Mouse (Mus musculus): ENCODE data around the gene Tpp1. TPM values are rescaled to one million over a fixed set of nuclear protein-coding genes. Genes with fewer than 3 reads are reported as not detected.
A peak's percentile ranks its signal among the peaks of the same experiment; 100 is the strongest.
"Not testable (repeated sequence)": the region's sequence is repeated elsewhere in the genome, so short reads cannot be mapped to it uniquely, and the experiment has no call there.

The Tpp1 gene
- total and polyA plus RNA-seq, 3 experiments: 19.1 to 49.1 (median 29.9) TPM

DNA sequence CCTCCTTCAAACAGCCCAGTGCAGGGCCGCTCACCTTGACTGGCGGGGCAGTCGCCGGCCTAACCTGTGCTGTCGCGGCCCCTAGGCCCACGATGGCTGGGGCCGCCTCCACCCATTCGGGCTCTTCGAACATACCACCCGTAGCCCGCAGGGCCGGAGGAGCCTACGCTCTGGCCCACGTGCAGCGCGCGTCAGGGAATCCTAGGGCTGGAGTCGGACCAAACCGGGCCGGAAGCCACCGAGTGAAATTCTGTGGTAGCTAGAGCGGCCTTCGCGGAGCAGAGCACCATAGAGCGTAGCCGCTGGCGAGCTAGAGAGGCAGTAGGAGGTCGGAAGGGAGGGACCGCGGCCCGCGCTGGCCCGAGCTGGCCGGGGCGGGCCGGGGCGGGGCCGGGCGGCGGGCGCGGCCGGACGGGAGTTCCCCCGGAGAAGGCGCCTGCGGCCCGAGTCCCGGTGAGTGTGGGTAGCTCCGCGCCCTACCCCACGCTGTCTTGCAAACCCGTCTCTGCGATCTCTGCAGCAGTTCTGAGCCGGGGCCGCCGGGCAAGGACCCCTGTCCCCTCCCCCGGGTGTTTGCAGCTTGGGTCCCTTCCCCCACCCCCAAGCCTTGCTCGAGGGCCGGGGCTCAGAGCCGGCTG is 15.7 kb downstream of the Tpp1 start, which contains the start of gene Ilk (continued):
- peak; percentile 22; the same call in 1 of the 2 replicates for TF ChIP-seq IRF4 (IDR thresholded peaks at IDR 0.05; ENCODE audit: low read depth, low read length)
- peak; percentile 64 for TF ChIP-seq ETS1 (conservative IDR thresholded peaks at IDR 0.05; ENCODE audit: low read depth, low read length)
- TF ChIP-seq POLR2A (IDR thresholded peaks at IDR 0.05; ENCODE audit: low read depth, low read length): peak; percentile 92
- TF ChIP-seq RCOR1 (conservative IDR thresholded peaks at IDR 0.05; ENCODE audit: low read depth, low read length): no peak
- TF ChIP-seq GABPA (IDR thresholded peaks at IDR 0.05; ENCODE audit: insufficient replicate concordance, low read depth, low read length): peak; percentile 68; the same call in 1 of the 2 replicates
- TF ChIP-seq UBTF (IDR thresholded peaks at IDR 0.05; ENCODE audit: low read depth, low read length): no peak
- no peak for TF ChIP-seq ZKSCAN1 (IDR thresholded peaks at IDR 0.05; ENCODE audit: borderline replicate concordance, low read depth, low read length)
- peak; percentile 93 for TF ChIP-seq SIN3A (IDR thresholded peaks at IDR 0.05; ENCODE audit: low read length)
- no peak for TF ChIP-seq E2F4 (IDR thresholded peaks at IDR 0.05; ENCODE audit: insufficient replicate concordance, low read depth, low read length)
- 0 out of 2 replicates have a peak, but pooled peaks have one; percentile 46 for TF ChIP-seq POLR2AphosphoS2 (IDR thresholded peaks at IDR 0.05; ENCODE audit: low read depth, low read length)
- TF ChIP-seq SMC3 (IDR thresholded peaks at IDR 0.05; ENCODE audit: low read depth, low read length): no peak
- 0 out of 2 replicates have a peak, but pooled peaks have one; percentile 62 for TF ChIP-seq TBP (conservative IDR thresholded peaks at IDR 0.05; ENCODE audit: low read depth, low read length)

DNA sequence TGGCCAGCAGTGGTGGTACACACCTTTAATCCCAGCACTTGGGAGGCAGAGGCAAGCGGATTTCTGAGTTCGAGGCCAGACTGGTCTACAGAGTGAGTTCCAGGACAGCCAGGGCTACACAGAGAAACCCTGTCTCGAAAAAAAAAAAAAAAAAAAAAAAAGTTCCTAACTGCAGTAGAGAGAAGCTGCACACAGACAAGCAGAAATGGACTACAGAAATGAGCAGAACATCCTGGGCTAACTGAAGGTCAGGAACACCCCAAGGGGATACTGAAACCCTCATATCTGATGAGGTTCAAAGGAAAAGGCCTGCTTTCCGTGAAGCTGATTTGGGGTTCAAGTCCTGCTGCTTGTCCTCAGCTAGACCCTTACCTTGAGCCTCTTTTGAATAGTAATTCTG is 16.6 kb downstream of the Tpp1 start:
- Histone ChIP-seq H3K4me2 (ENCODE audit: insufficient read depth, low read depth, poor library complexity, severe bottlenecking) (peak overlapping the region; percentile 90), H3K4me1 (ENCODE audit: control insufficient read depth in 1 of 2, insufficient read depth in 2 of 2) (peaks cover 11 to 58% of the 10 kb centered on the region in 2 experiments), H3K36me3 (replicated peaks in 1 of 2; ENCODE audit: control insufficient read depth in 1 of 2, insufficient read depth in 1 of 2, low read length in 1 of 2) (peaks cover 50 to 58% of the 10 kb centered on the region in 2 experiments), H3K79me2 (replicated peaks; ENCODE audit: control insufficient read depth, extremely low read depth, insufficient read depth, poor library complexity, severe bottlenecking) (peaks cover 24% of the 10 kb centered on the region), H3K9ac (ENCODE audit: insufficient read depth, low read depth) (peak overlapping the region; percentile 88), H3K4me3 (replicated peaks in 1 of 3; ENCODE audit: low read depth in 2 of 3, low read length in 2 of 3, poor library complexity in 1 of 3) (peak overlapping the region; percentile 80 to 94 (median 89))
- DNase-seq (ENCODE audit: extremely low read depth); H3K9me3 ChIP-seq (replicated peaks; ENCODE audit: low read length); H3K27ac ChIP-seq (ENCODE audit: insufficient read depth, low read depth); in situ Hi-C loops (cut with MboI; ENCODE audit: low pct_ligation_motif_present, low pct_unique_long_range_greater_than_20kb, low sequenced_read_pairs); dilution Hi-C loops (cut with MboI; ENCODE audit: extremely low pct_ligation_motif_present, extremely low pct_unique_long_range_greater_than_20kb, low sequenced_read_pairs); H3K27me3 ChIP-seq (replicated peaks): not testable (repeated sequence)
- TF ChIP-seq ZNF384 (IDR thresholded peaks at IDR 0.05; ENCODE audit: low read depth, low read length): peak; percentile 81

DNA sequence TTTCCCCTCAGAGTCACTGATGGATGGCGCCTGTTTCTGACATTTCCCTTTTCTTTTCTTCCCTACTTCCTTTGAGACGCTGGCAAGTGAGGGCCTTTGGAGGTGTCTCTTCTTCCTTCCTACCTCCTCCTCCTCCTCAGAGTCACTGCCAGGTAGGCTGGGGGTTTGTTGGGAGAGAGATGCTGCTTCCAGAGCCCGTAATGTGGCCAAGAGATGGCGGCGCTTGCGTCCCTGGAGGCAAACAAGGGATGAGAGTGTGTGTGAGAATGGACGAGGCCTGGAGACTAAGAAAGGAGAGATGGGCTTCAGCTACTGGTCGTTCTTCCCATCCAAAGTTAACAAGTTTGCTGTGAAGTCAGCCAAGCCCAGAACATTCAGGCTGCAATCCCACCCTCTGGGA is 17.2 kb downstream of the Tpp1 start:
- peaks cover 11 to 51% of the 10 kb centered on the region in 2 experiments for H3K4me1 ChIP-seq (ENCODE audit: control insufficient read depth in 1 of 2, insufficient read depth in 2 of 2)
- H3K36me3 ChIP-seq (replicated peaks in 1 of 2; ENCODE audit: control insufficient read depth in 1 of 2, insufficient read depth in 1 of 2, low read length in 1 of 2): peaks cover 47 to 58% of the 10 kb centered on the region in 2 experiments
- peak overlapping the region; percentile 90 for H3K4me2 ChIP-seq (ENCODE audit: insufficient read depth, low read depth, poor library complexity, severe bottlenecking)
- TF ChIP-seq TBP (conservative IDR thresholded peaks at IDR 0.05; ENCODE audit: low read depth, low read length): no peak
- no peak for TF ChIP-seq CHD2 (IDR thresholded peaks at IDR 0.05; ENCODE audit: low read length)
- no peak for TF ChIP-seq RAD21 (IDR thresholded peaks at IDR 0.05; ENCODE audit: low read depth, low read length)
- no peak for TF ChIP-seq SIN3A (IDR thresholded peaks at IDR 0.05; ENCODE audit: low read length)
- no peak for TF ChIP-seq USF2 (conservative IDR thresholded peaks at IDR 0.05; ENCODE audit: low read depth, low read length)
- TF ChIP-seq MYC (IDR thresholded peaks at IDR 0.05; ENCODE audit: low read depth, low read length): no peak
- no peaks in the 10 kb centered on the region for H3K9me3 ChIP-seq (replicated peaks; ENCODE audit: low read length)
- in situ Hi-C loops (cut with MboI; ENCODE audit: low pct_ligation_motif_present, low pct_unique_long_range_greater_than_20kb, low sequenced_read_pairs) (no loop called here), dilution Hi-C loops (cut with MboI; ENCODE audit: extremely low pct_ligation_motif_present, extremely low pct_unique_long_range_greater_than_20kb, low sequenced_read_pairs) (no loop called here)
- H3K9ac ChIP-seq (ENCODE audit: insufficient read depth, low read depth): peak overlapping the region; percentile 88; the same call in 1 of the 2 replicates
- no peaks in the 10 kb centered on the region for H3K27me3 ChIP-seq (replicated peaks)
- no peak overlapping the region for H3K4me3 ChIP-seq (replicated peaks in 1 of 3; ENCODE audit: low read depth in 2 of 3, low read length in 2 of 3, poor library complexity in 1 of 3)
- DNase-seq (ENCODE audit: extremely low read depth): no peak
- H3K27ac ChIP-seq (ENCODE audit: insufficient read depth, low read depth): no peak overlapping the region
- peaks cover 24% of the 10 kb centered on the region for H3K79me2 ChIP-seq (replicated peaks; ENCODE audit: control insufficient read depth, extremely low read depth, insufficient read depth, poor library complexity, severe bottlenecking)

Data from CH12.LX (cell line).